Mouse (Mus musculus) T-helper 17 cell (primary cell): ENCODE data around the gene Ankrd44.

Source experiments
- in situ Hi-C, 2 experiments: fragments of 300-600 bp; cut with MboI, MseI; formaldehyde crosslinking; loops; 1 replicate in 1 of 2; 2 replicates in 1 of 2; pipeline ENCODE4 v1.15.1; 2025; ENCODE audit warnings: high pct_unique_total_duplicates in 2 of 2

The Ankrd44 gene

DNA sequence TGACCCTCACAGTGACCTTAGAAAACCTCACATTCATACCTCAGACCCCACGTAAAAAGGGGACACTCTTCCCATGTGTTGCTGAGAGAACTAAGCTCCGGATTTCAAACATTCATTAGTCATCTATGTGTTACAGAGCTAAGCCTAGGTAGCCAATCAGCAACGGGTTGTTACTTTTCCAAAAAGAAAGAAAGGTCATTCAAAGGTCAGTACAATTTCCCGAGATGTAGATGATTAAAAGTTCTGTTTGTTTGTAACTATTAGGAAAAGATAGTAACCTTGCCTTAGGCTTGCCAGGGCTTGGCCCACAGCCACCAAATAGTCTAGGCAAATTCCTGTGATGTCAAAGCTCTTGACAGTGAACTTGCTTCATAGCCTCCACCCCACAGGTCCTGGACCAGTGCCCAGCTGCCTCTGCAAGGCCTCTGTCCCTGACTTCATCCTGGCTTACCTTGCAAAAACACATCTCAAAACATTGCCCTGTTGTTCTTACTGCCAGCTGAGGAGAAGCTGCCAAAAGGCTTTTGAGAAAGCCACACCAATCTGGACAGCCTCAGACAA lies 99.7 kb downstream of the Ankrd44 start:
- in situ Hi-C loops, result no loop called here

DNA sequence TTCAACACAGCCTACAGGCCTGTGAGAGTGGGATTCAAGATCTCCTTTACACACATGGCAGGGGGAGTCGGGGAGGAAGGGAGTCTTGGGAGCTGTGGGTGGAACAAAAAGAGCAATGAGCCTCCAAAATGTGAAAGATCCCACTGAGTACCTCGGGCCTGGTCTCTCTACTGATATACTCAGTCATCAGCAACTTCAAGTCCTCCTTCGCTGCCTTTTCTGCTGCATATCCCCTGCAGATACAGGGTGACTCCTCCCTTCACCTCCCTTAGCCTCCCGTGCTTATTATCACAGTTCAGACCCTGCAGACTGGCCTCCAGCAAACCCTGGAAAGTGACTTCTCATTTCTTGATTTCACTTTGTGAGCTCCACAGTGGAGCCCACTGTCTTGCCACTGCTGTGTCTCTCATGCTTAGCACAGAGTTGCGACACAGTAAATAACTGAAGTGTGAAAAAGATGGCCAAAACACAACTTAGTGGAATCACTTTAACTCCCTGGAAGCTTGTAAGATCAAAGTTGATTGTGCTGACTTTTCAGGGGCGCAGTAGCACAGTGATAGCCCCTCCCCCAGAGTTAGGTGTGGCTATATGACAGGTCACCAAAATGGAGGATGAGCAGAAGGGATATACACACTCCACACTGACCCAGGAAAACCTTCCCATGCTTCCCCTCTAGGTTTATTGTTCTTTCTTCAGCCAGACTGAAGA lies 100.3 kb downstream of the Ankrd44 start:
- in situ Hi-C loops, result no loop called here

DNA sequence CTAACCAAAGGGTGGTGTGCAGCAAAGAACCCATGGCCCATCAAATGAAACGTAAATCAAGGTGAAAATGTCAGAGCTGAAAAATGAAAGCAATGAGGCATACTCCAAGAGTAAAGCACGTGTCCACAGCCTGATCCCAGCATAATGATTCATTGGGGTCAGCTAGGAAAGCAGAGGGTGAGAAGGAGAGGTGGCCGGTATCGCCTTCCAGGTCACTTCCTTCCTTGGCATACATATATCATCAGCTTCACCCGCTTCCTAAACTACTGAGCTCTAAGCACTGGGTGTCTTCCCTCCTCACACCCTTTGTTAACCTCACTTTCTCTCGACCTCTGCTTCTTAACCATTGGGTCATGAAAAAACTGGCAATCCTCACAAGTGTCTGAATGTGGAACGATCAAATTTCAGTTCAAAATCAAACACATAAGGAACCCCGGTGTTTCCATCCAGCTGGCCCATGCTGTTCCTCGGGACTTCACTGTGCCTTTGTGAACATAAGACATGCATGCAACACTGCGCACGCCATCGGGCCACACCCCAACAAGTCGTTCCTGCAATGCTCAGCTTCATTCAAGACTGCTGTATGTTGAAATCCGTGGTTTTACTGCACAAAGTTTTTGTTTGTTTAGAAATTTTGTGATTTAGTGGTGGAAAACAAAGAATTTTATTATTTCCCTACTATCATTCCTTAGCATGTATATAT lies 101.9 kb downstream of the Ankrd44 start:
- in situ Hi-C loops, result no loop called here

DNA sequence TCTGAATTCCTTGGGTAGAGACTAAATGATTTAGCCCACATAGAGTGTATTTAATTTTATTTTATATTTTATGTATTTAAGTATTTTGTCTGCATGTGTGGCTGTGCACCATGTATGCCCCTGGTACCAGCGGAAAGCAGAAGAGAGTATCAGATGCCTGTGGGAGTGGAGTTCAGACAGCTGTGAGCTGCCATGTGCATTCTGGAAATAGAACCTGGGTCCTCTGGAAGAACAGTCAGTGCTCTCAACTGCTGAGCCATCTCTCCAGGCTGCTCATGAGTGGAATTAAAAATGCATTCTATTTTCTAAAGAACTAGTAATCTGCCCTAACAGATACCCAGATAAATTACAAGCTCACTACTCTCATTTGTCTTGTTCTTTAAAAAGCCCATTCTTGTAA lies 104.4 kb downstream of the Ankrd44 start:
- in situ Hi-C loops, result no loop called here

DNA sequence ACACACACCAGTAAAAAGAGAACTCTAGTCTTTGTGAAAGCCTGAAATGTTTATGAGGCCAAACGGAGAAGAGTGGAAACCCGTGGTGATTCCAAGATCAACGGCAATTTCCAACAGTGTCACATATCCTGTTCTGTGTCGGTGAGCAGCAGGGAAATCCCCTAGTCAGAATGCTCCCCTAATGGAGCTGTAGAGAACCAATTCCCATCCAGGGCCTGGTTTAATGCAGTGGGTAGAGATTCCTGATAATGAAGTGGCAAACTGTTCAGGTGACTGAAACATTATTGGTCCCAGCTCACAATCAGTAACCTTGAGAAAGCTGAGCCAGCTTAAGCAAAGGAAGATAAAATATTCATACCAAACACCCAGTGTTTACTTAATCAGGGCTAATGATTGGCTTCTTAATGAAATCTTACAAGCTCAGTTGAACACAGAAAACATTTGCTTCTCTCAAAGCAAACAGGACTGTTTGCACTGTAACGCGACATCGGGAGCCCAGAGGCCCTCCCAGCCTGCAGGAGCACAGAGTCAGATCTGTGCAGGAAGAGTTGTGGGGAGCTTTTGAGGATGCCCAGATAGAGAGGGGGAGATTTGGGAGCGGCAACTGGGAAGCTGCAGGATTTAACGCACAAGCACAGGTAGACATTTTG lies 110.9 kb downstream of the Ankrd44 start:
- in situ Hi-C loops, result no loop called here

DNA sequence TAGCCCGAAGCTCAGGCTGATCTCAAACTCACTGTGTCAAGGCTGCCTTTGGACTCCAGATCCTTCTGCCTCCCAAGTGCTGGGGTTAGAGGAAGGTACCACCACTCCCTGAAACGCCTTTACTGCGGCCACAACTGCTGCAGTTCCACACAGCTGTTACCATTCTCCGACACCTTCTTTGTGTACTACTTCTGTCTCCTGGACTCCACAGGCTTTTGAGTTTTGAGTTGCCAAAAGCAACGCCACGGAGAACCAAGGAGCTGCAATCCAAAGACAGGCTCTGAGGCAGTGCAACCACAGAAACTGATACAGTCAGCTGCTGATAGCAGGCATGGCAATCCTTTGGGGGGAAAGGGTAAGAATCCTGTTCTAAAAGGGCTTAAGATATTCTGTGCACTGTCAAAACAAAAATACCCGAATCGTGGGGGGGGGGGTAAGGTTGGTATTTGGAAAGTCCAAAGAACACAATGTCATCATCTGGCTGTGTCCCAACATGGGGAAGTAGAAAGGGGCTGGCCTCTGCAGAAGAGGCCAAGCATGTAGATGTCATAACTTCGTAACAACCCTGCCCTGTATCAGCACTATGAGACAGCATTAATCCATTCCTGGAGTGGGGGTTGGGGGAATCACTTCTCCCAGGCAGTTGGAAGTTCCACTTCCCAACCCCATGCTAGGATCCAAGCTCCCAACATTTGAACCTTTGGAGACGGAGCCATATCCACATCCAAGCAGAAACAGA lies 116.2 kb downstream of the Ankrd44 start:
- in situ Hi-C loops, result loop anchor here in 1 of 2 experiments (5.0 kb wide), 1 partner anchor 48 kb away; no protein-coding TSS in a partner anchor

DNA sequence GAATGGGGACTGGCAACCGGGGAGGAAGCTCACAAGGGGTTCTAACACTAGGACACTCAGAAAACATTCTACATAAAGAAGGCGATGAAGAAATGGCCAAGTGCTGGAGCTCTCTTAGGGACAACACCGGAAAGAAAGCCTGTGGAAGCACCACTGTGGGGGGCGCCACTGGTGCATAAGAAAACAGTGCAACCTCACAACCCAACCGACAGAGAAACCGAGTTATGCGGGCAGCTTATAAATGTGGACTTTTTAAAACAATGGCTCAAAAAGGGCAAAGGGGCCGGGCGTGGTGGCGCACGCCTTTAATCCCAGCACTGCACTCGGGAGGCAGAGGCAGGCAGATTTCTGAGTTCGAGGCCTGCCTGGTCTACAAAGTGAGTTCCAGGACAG lies 117.1 kb downstream of the Ankrd44 start:
- in situ Hi-C loops, result loop anchor here in 1 of 2 experiments (5.0 kb wide), 1 partner anchor 47 kb away; no protein-coding TSS in a partner anchor

DNA sequence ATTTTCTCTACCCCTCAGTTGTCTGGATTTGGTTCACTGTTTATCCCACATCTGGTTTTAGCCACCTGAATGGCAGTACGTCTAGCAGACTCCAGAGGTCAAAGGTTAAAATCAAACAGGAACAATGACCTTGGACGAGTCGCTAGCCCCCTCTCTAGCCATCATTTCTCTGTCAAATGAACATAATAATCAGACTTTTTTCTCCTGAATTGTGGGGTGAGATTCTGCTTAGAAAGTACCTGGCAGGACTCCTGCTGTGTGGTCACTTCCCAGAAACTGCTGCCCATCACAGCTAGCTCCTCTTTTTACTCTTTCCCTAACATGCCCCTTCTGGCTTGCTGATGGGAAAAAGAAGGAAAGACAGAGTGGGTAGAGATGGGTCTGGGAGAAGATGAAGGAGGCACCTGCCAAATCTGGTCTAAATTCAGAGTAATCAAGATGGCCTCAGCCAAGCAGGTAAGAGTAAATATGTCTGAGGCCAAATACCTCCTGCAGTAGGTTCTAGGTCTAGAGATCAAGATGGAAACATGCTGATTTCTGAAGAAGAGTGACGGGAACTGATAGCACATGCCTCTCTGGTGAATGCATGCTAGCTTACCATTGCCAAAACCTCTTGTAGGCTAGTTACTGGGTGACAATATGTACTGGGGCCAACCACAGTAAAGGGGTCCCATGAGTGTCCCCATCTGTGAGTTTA lies 117.6 kb downstream of the Ankrd44 start:
- in situ Hi-C loops, result loop anchor here in 1 of 2 experiments (5.0 kb wide), 1 partner anchor 46 kb away; no protein-coding TSS in a partner anchor

DNA sequence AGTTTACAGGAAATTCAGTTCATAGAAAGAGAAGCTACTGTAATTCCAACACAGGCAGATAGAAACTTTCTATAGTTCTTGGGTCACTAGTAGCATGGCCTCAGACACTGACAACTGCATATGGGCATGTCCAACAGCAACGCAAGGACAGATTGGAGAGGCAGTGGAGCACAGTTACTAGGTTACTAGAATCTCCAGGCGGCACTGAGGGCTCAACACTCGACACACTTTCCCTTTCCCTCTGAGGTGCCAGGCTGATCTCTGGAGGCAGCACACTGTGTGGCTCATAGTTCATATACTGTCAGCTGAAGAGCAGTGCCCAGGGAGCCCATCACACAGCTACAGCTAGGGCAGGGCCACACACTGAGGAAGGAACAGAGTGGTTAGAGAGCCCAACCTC lies 118.4 kb downstream of the Ankrd44 start:
- in situ Hi-C loops, result loop anchor here in 1 of 2 experiments (5.0 kb wide), 1 partner anchor 46 kb away; no protein-coding TSS in a partner anchor

DNA sequence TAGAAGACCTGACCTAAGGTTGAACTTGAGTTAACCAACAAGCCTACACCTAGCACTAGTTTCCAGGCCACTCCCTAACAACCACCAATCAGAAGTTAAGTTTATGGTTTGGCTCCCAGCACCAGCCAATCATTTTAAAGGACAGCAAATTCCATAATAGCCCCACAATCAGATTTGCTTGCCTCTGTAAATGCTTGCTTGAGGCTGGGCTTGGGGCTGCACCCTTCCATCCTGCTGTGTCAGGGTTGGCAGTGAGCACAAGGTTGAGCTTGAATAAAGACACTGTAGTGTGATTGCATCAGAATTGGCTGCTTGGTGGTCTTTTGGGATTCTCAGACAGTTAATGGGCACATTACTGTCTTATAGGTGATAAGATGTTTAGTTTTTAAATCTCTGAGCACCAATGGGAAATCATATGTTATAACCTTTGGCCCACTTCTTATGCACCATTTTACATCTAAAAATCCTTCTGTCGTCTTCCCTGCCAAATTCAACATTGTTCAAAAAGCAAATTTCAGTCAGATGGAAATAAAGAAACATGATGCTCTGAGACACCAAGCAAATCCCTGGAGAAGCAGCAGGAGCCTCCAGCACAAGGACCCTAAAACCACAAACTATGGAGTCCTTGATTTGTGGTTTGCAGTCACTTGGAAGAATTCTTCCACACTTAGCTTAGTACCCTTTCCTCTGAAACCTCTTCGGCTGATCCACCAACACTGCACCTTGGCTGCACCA lies 119.9 kb downstream of the Ankrd44 start:
- in situ Hi-C loops, result loop anchor here in 1 of 2 experiments (5.0 kb wide), 1 partner anchor 44 kb away; no protein-coding TSS in a partner anchor

DNA sequence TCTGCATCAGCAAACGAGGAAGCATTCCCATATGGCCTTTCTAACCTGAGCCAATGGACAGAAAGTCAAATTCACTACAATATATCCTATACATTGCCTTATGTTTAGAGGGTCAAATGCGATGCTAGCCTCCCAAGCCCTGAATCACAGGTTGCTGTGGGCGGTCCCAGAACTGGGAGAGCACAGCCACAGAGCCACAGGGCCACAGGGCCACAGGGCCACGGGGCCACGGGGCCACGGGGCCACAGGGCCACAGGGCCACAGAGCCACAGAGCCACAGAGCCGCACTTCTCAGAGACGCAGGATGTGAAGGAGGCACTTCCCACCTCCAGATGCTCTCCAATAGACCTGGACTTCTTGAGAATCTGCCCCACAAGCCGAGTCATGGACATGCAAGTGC lies 121.8 kb downstream of the Ankrd44 start:
- in situ Hi-C loops, result no loop called here

DNA sequence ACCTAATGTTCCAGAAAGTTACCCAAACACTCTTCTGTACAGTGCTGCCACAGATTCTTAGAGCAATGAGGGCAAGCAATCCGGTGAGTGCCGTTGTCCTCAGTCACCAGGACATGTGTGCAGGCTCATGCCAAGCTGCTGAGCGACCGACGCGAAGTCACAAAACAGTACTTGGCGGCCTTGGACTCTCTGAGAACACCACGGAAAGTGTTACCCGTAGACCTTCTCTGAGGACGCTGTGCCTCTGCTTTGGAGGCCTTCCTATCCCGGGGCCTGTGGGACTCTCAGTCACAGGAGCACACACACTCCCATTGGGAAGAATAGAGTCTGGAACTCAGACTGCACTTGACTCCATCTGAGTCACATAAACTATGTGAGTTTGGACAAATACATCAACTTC lies 123.5 kb downstream of the Ankrd44 start:
- in situ Hi-C loops, result no loop called here

DNA sequence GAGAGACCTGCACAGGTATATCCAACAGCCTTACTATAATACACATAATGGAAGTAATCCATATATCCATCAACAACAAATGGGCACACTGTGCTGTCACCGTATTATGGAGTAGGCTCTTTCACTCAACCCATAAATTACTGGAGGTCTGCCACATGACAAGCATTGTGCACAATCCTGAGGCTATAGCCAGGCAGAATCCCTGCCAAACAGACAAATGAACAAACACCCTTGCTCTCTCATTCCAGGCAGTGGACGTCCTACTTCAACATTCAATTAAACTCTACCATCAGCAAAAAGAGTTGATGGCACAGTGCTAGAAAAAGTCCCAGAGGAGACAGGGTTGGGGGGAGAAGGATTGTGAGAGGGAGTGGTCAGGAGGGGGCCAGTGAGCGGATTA lies 124.9 kb downstream of the Ankrd44 start:
- in situ Hi-C loops, result no loop called here

DNA sequence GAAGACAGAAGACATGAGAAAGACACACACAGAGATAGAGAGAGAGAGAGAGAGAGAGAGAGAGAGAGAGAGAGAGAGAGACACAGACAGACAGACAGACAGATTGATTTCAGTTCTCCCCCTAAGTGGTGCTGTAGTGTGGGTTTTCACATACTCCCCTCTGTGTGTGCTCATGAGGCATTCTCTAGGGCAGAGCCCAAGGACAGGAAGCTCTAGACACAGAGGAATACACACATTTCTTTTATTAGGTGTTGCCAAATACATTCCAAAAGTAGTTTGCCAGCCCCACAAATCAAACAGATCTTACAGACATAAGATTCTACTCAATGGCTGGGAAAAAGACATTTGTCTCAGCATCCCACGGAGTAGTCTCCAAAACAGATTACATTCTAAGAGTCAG lies 126.8 kb downstream of the Ankrd44 start:
- in situ Hi-C loops, result no loop called here

DNA sequence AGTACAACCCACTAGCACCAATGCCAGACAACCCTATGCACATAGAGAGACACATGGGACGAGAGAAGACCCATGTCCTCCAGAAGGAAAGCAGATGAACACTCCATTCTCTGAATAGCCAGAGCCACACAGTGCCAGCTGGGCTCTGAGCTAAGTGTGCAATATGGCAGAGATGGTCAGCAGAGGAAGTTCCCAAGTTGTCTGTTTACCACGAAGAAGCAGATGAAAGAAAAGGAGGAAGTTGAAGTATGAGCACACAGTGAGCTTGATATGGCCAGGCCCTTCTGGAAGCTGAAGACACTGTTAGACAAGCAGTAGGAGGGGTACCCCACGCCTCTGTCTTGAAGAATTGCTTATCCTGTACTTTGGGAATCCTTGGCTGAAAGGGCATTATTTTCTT lies 127.8 kb downstream of the Ankrd44 start:
- in situ Hi-C loops, result no loop called here

DNA sequence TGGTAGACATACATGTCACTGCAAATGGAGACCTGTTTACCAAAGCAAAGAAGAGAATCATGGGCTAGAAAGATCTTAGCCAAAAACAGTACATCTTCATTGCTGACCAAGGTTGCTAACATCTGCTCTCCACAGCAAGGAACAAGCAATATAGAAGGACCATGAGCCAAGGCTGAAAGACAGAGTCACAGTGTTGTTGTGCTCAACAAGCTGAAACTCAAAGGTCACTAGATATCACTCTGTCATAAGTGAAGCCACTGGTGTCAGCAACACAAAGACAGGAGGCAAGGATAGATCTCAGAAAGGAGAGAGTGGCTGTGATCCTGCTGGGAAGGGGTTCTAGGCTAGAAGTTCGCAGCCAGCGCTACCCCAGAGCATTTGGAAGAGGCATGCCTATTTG lies 131.5 kb downstream of the Ankrd44 start:
- in situ Hi-C loops, result no loop called here

DNA sequence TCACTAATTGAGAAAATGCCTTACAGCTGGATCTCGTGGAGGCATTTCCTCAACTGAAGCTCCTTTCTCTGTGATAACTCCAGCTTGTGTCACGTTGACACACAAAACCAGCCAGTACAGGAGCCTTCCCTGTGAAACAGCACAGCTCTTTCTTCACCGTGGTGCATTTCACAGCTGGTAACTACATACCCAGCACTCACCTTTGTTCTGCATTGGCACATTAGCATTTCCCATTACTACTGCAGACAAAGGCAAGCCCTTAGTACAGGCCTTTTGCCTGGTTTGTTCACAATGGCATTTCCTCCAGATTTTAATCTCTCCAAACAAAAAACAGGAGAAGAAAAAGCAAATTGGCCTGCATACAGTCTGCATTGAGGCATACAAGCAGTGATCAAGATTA lies 134.8 kb downstream of the Ankrd44 start:
- in situ Hi-C loops, result no loop called here

DNA sequence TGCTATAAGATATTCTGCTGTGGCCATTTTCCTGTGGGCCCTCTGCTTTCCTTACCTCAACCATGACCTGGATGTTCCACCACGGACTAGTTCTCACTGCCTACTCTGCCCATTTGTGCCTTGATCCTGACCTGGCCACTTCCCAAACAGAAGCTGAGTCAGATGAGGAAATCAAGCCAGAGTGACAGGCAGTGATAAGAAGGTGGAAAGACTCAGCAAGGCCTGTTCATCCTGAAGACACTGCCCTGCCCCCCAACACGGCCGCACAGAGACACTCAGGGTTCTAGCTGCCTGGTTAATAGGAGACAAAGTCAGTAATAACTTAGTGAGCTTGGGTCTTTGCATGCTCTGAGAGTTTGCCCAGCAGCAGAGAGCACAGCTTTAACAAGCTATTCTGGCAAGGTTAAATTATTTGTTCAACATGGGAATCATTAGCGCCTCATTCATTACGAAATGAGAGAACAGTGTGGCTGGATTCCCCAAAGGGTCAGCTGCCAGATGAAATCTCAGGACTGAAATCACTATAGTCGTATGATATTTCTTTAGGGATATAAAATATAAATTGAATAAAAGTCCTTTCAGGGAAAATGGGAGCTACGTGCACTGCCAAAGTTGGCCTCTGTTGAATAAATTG lies 136.7 kb downstream of the Ankrd44 start:
- in situ Hi-C loops, result no loop called here

DNA sequence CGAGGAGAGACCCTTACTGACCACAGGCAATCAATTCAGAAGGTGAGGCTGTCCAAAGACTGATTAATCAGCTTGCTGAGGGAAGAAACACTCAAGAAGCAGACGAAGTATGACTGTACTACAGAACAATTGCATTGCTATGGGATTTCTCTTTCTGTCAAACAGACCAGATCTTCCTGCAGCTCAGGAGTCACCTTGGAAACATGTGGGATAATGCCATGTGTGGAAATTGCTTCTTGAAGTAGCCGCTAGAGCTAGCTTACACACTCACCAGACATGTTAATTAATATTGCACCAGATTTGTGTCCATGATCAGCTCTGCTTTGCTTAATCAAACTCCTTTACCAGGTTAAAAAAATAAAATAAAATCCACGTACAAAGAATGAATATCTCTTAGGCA lies 137.8 kb downstream of the Ankrd44 start:
- in situ Hi-C loops, result no loop called here

DNA sequence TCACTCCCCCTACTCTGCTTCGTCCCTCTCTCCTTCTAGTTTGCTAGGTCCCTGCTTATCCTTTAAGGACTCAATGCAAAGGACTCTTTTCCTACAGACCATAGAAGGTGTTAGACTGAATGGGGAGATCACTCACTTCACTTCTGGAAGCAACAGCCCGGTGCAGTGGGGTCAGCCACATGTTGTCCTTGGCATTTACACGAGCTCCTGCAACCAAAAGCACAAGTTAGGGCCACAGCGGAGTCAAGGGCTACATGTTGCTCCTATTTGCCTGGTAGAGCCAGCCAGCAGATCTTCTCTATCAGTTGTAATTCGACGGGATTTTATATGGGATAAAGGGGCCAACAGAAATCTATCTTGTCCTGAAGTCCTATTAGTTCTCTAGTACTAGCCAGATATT lies 148.0 kb downstream of the Ankrd44 start:
- in situ Hi-C loops, result no loop called here
